8 mouse cellular contexts compared by ENCODE assay signal in the genomic region with DNA sequence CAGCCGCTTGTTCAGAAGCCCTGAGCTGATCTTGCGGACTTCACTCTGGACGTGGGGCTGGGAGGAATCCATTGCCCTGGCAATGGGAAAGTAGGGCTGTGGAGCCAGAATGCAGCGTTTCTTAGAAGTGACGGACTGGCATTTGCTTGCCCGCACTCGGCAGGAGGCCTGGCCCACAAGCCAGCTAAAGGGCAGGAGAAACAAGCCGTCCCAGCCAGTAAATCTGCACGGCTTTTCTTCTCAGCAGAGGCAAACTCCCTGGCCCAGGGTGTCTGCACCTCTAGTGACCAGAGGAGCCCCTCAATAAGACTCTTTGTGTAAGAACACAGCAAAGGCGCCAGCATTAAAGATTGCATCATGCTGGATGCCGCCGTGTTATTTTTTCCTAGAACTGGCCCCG. TPM values are rescaled to one million over a fixed set of nuclear protein-coding genes. Genes with fewer than 3 reads are reported as not detected.
DNase-seq lines count a peak whose midpoint lies in the region; ATAC-seq lines count a peak whose summit lies in the region.

No protein-coding gene starts in this region.

- H3K27ac ChIP-seq in heart, embryonic 10.5 days: 0 out of 2 replicates have a peak overlapping the region, but pooled peaks have one; percentile 36
- H3K27ac ChIP-seq in embryonic facial prominence, embryonic 12.5 days: peak overlapping the region; percentile 54; the same call in 1 of the 2 replicates
- H3K27ac ChIP-seq in limb, embryonic 10.5 days: peak overlapping the region; percentile 21; the same call in 1 of the 2 replicates

- no peak overlapping the region for H3K9ac ChIP-seq in embryonic facial prominence, embryonic 12.5 days

- H3K4me2 ChIP-seq in embryonic facial prominence, embryonic 12.5 days (replicated peaks): no peak overlapping the region

- H3K36me3 ChIP-seq in heart, embryonic 10.5 days: peaks cover 20% of the 10 kb centered on the region
- peaks cover 38% of the 10 kb centered on the region for H3K36me3 ChIP-seq in embryonic facial prominence, embryonic 12.5 days
- H3K36me3 ChIP-seq in limb, embryonic 10.5 days: peaks cover 87% of the 10 kb centered on the region

- DNase-seq in heart, embryonic 10.5 days (ENCODE audit: low spot score): peak; percentile 74
- no peak for DNase-seq in heart, adult 18-20 months
- peak; percentile 42 for DNase-seq in MN1 (ENCODE audit: low spot score)
- DNase-seq in limb, embryonic 10.5 days (ENCODE audit: low spot score): peak; percentile 29
- no peak for DNase-seq in ovary, postnatal 10 days (ENCODE audit: low spot score)
- no peak for DNase-seq in adrenal gland, postnatal 14 days
- DNase-seq in spleen, postnatal 10 days (ENCODE audit: low spot score in 2 of 2): no peak

- no peaks in the 10 kb centered on the region for H3K27me3 ChIP-seq in heart, embryonic 10.5 days (ENCODE audit: insufficient read depth, poor library complexity, severe bottlenecking)
- no peaks in the 10 kb centered on the region for H3K27me3 ChIP-seq in embryonic facial prominence, embryonic 12.5 days
- H3K27me3 ChIP-seq in limb, embryonic 10.5 days (ENCODE audit: low read depth, poor library complexity, severe bottlenecking): no peaks in the 10 kb centered on the region

- H3K4me1 ChIP-seq in heart, embryonic 10.5 days: peaks cover 28% of the 10 kb centered on the region
- peaks cover 28% of the 10 kb centered on the region for H3K4me1 ChIP-seq in embryonic facial prominence, embryonic 12.5 days
- peaks cover 13% of the 10 kb centered on the region; the same call in 1 of the 2 replicates for H3K4me1 ChIP-seq in limb, embryonic 10.5 days

- no peaks in the 10 kb centered on the region for H3K9me3 ChIP-seq in heart, embryonic 10.5 days
- no peaks in the 10 kb centered on the region for H3K9me3 ChIP-seq in embryonic facial prominence, embryonic 12.5 days
- H3K9me3 ChIP-seq in limb, embryonic 10.5 days (replicated peaks): no peaks in the 10 kb centered on the region

- no peak for ATAC-seq in embryonic facial prominence, embryonic 12.5 days (ENCODE audit: insufficient number of reproducible peaks, insufficient read depth, low FRiP score, low TSS enrichment)

- 45% methylated on average over 13 of the region's 13 CpGs for WGBS in heart, embryonic 10.5 days
- WGBS in embryonic facial prominence, embryonic 12.5 days: 32% methylated on average over 13 of the region's 13 CpGs
- 52% methylated on average over 13 of the region's 13 CpGs for WGBS in limb, embryonic 10.5 days

- no peak overlapping the region for H3K4me3 ChIP-seq in heart, embryonic 10.5 days
- H3K4me3 ChIP-seq in embryonic facial prominence, embryonic 12.5 days: no peak overlapping the region
- H3K4me3 ChIP-seq in limb, embryonic 10.5 days: no peak overlapping the region

RNA-seq across cellular contexts. Expression of a gene that starts 55.6 kb away (rescaled TPM):
- polyA plus RNA-seq in heart, embryonic 10.5 days (2016; fragmentation: Nextera tagmentation; extraction: Ambion mirVana): 23.6 and 25.9 TPM in 2 replicates
- total RNA-seq in heart, adult 18-20 months (2021): 10 to 100 TPM; 27.9 to 29.5 TPM
- polyA plus RNA-seq in embryonic facial prominence, embryonic 12.5 days (2016; fragmentation: Nextera tagmentation; extraction: Ambion mirVana): 37.6 and 38.4 TPM in 2 replicates
- 34.0 and 36.0 TPM in 2 replicates for polyA plus RNA-seq in limb, embryonic 10.5 days (2016; fragmentation: Nextera tagmentation; extraction: Ambion mirVana)
- total RNA-seq in adrenal gland, postnatal 14 days (2021): 50.4 and 58.0 TPM in 2 replicates

Comparison
In these comparisons a context has a peak if more than half of its experiments do, and no peak if none do; other contexts are left out.
1. DNase-seq: peak in heart, embryonic 10.5 days (single experiment), MN1 (single experiment) and limb, embryonic 10.5 days (single experiment); none in heart, adult 18-20 months (0 of 2), ovary, postnatal 10 days (single experiment), adrenal gland, postnatal 14 days (single experiment) and spleen, postnatal 10 days (0 of 2).
2. Peak in every context shown above with its lines, with median percentiles within 50 percentile points of each other: H3K27ac ChIP-seq.